Mouse (Mus musculus) hematopoietic stem cell, adult 5-6 weeks (primary cell): ENCODE results near the gene Smok3a. TPM values are rescaled to one million over a fixed set of nuclear protein-coding genes. Genes with fewer than 3 reads are reported as not detected.

Source experiments
- ATAC-seq, 2 experiments: fragments of 125-278 bp in 1 of 2; replicated peaks in 1 of 2; 2 replicates each; pipeline ENCODE4 v1.8.0; 2016 to 2017; ENCODE audit warnings: inconsistent platforms in 2 of 2, mild to moderate bottlenecking in 2 of 2, moderate number of reproducible peaks in 2 of 2, low read depth in 1 of 2, moderate TSS enrichment in 1 of 2; ENCODE audit not compliant: low FRiP score in 2 of 2, poor library complexity in 2 of 2, severe bottlenecking in 2 of 2, insufficient read depth in 1 of 2, low TSS enrichment in 1 of 2
- total RNA-seq: library from RNA; stranded (forward); fragments of 172-1452, 232-1000 nt; gene quantifications from 2 replicates; pipeline ENCODE4 v1.2.3, GENCODE M21; 2017

The Smok3a gene
- total RNA-seq, 1 experiment from 2014 or later, result not detected

GRCm38 (mm10) chr5:138081446-138081845 lies 60.4 kb downstream of the Smok3a start:
- no peak for ATAC-seq

- no peak for ATAC-seq
Observed at GRCm38 (mm10) chr5:138083318-138083900, 62.3 kb downstream of the Smok3a start.

DNA sequence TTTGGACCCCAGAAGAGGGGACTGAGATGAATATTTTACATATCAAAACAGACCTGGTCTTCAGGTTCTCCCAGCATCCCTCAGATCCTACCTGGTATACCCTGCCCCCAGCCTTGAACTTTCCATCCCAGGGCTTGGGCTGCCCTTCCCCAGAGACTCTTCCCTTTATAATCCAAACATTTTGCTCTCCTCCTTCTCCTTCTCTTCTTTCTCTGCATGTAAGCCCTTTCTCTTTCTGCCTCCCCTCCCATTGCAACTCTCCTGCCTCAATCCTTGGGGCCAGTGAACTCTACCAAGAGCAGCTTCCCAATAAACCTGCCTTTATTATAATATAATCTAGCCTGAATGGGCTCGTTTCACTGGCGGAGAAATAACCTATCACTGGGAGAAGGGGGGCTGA lies 62.9 kb downstream of the Smok3a start:
- ATAC-seq, result no peak

Other genes starting within 250 kb of the Smok3a start
- gene Ppp1r35, start 242.4 kb upstream of the Smok3a start, total RNA-seq, result 15.3 and 61.5 TPM in 2 replicates
- 30.4 and 31.8 TPM in 2 replicates for gene Mepce, start 233.6 kb upstream of the Smok3a start, total RNA-seq
- gene Zcwpw1, start 233.5 kb upstream of the Smok3a start, total RNA-seq, result 21.3 and 27.6 TPM in 2 replicates
- 17.7 and 22.2 TPM in 2 replicates for gene Pilra, start 185.0 kb upstream of the Smok3a start, total RNA-seq
- 6.0 and 12.3 TPM in 2 replicates for gene Pilrb1, start 163.2 kb upstream of the Smok3a start, total RNA-seq
- 3.7 and 17.8 TPM in 2 replicates for gene Pilrb2, start 149.4 kb upstream of the Smok3a start, total RNA-seq
- not detected in 2 replicates for gene Cyp3a13, start 99.6 kb upstream of the Smok3a start, total RNA-seq
- gene Gjc3, start 58.2 kb upstream of the Smok3a start, total RNA-seq, result not detected in 2 replicates
- not detected in 2 replicates for gene Azgp1, start 39.7 kb upstream of the Smok3a start, total RNA-seq
- not detected in 2 replicates for gene Smok3b, start 168 bp downstream of the Smok3a start, total RNA-seq
- not detected in 2 replicates for gene Smok3c, start 31.9 kb downstream of the Smok3a start, total RNA-seq
- gene Zkscan1, start 63.8 kb downstream of the Smok3a start, total RNA-seq, result 45.8 and 48.2 TPM in 2 replicates
- 17.3 and 18.4 TPM in 2 replicates for gene Zscan21, start 95.6 kb downstream of the Smok3a start, total RNA-seq
- 14.4 and 16.0 TPM in 2 replicates for gene Zfp113, start 134.5 kb downstream of the Smok3a start, total RNA-seq
- gene Cops6, start 139.8 kb downstream of the Smok3a start, total RNA-seq, result 32.6 and 52.6 TPM in 2 replicates
- 34.8 and 50.0 TPM in 2 replicates for gene Ap4m1, start 150.7 kb downstream of the Smok3a start, total RNA-seq
- 449 and 495 TPM in 2 replicates for gene Mcm7, start 151.2 kb downstream of the Smok3a start, total RNA-seq
- gene Taf6, start 166.2 kb downstream of the Smok3a start, total RNA-seq, result 30.3 and 40.9 TPM in 2 replicates
- 46.3 and 53.8 TPM in 2 replicates for gene Cnpy4, start 166.2 kb downstream of the Smok3a start, total RNA-seq
- 2.8 and 3.5 TPM in 2 replicates for gene Mblac1, start 173.1 kb downstream of the Smok3a start, total RNA-seq
- 6.4 and 8.7 TPM in 2 replicates for gene Nxpe5, start 204.6 kb downstream of the Smok3a start, total RNA-seq
- 31.2 and 41.6 TPM in 2 replicates for gene Lamtor4, start 234.2 kb downstream of the Smok3a start, total RNA-seq
- gene BC037034, start 242.8 kb downstream of the Smok3a start, total RNA-seq, result 34.1 and 38.8 TPM in 2 replicates